Mouse (Mus musculus) ES-Bruce4 (cell line): ENCODE results near the gene Ccdc172. TPM values are rescaled to one million over a fixed set of nuclear protein-coding genes. Genes with fewer than 3 reads are reported as not detected.

ENCODE experiments used
- H3K27ac ChIP-seq: 2 replicates; pipeline ENCODE4 v1.5.1; 2012; ENCODE audit warnings: low read length, inconsistent platforms; ENCODE audit not compliant: insufficient read depth
- H3K27me3 ChIP-seq: 2 replicates; pipeline ENCODE4 v1.6.1; 2012; ENCODE audit warnings: mild to moderate bottlenecking, low read length, inconsistent platforms; ENCODE audit not compliant: control insufficient read depth, poor library complexity, insufficient read depth, severe bottlenecking
- H3K36me3 ChIP-seq: 2 replicates; pipeline ENCODE4 v1.6.1; 2012; ENCODE audit warnings: inconsistent platforms, mild to moderate bottlenecking, low read length, moderate library complexity; ENCODE audit not compliant: control insufficient read depth, poor library complexity, insufficient read depth, severe bottlenecking
- H3K4me1 ChIP-seq: one replicate; pipeline ENCODE4 v1.8.1; 2011; ENCODE audit warnings: low read length; ENCODE audit not compliant: control insufficient read depth, insufficient read depth
- H3K4me3 ChIP-seq: 2 replicates; pipeline ENCODE4 v1.5.1; 2011; ENCODE audit warnings: low read depth, mild to moderate bottlenecking, low read length
- H3K9ac ChIP-seq: 2 replicates; pipeline ENCODE4 v1.6.1; 2012; ENCODE audit warnings: low read depth, mild to moderate bottlenecking, inconsistent platforms; ENCODE audit not compliant: poor library complexity, severe bottlenecking
- H3K9me3 ChIP-seq: replicated peaks from 2 replicates; pipeline ENCODE4 v1.6.1; 2012; ENCODE audit warnings: mild to moderate bottlenecking, low read length, inconsistent platforms; ENCODE audit not compliant: control insufficient read depth, poor library complexity, insufficient read depth, severe bottlenecking
- CTCF ChIP-seq: IDR thresholded peaks from one replicate; pipeline ENCODE4 v1.8.1; 2011; ENCODE audit warnings: low read depth, low read length
- EP300 ChIP-seq: IDR thresholded peaks from 2 replicates; pipeline ENCODE4 v1.6.1; 2011; ENCODE audit warnings: low read depth, low read length; ENCODE audit not compliant: insufficient read depth
- POLR2A ChIP-seq: IDR thresholded peaks from one replicate; pipeline ENCODE4 v1.8.1; 2011; ENCODE audit warnings: low read length; ENCODE audit not compliant: insufficient read depth
- polyA plus RNA-seq: library from polyadenylated mRNA; stranded (reverse); fragments of >200 nt; gene quantifications from 2 replicates; pipeline ENCODE4 v1.2.4, GENCODE M21; 2011; ENCODE audit warnings: low read depth; ENCODE audit not compliant: missing spikeins, insufficient read depth, insufficient read length

The Ccdc172 gene
- not detected in 2 replicates for polyA plus RNA-seq

DNA sequence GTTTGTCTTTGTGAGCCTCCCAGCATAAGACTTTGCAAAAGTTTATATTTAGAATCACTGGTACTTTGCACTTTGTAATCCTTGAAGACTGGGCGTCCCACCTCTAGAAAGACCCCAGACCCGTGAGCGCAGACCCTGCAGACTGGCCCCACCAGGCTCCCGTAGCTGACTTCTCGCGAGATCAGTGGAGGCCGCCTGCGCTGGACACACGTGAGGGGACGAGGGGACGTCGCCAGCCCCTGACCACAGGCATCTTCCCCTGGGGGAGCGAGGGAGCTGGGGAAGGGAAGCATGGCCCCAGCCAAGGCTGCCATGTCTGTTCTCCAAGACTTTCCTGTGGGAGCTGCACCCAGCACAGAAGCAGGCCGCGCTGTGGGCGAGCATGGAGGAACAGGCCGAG lies at the start of gene Ccdc172:
TSS of gene Ccdc172 (plus strand) at position 176 of the 400 bp plus-strand sequence.
- no peak for TF ChIP-seq POLR2A
- no peak for TF ChIP-seq EP300
- no peak for TF ChIP-seq CTCF
- Histone ChIP-seq H3K27me3 (0 out of 2 replicates have a peak, but pooled peaks cover 2% of the 10 kb centered on the region), H3K9me3 (no peaks in the 10 kb centered on the region), H3K4me1 (no peaks in the 10 kb centered on the region), H3K4me3 (peak within 1 kb of the TSS; percentile 10; the same call in 1 of the 2 replicates), H3K9ac (no peak within 1 kb of the TSS), H3K27ac (no peak within 1 kb of the TSS), H3K36me3 (no peaks in the 10 kb centered on the region)

DNA sequence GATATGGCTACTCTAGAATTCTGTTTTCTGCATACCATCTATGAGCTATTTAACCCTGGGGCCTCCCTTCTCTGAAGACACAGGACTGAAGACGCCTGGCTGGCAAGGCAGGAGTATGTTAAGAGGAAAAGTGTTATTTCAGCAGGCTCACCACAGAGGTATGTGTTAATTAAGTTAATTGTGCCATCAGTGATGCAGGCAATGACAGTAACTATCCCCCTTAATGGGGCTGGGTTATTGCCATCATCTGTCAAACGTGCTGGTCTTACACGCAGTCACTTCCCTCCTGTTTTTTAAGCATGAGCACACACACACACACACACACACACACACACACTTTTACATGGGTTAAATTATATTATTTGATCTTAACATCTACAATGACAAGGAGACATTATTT lies 48.0 kb upstream of the Ccdc172 start:
- Histone ChIP-seq H3K27me3 (no peaks in the 10 kb centered on the region), H3K9ac (no peak overlapping the region)

GRCm38 (mm10) chr19:58468331-58468730 lies 43.5 kb upstream of the Ccdc172 start:
- Histone ChIP-seq H3K9ac (no peak overlapping the region), H3K9me3 (no peaks in the 10 kb centered on the region), H3K27ac (no peak overlapping the region), H3K27me3 (no peaks in the 10 kb centered on the region), H3K4me3 (no peak overlapping the region), H3K4me1 (no peaks in the 10 kb centered on the region), H3K36me3 (no peaks in the 10 kb centered on the region)
- TF ChIP-seq POLR2A (no peak), EP300 (no peak), CTCF (no peak)

More for the DNA sequence above, 48.0 kb upstream of the Ccdc172 start:
- no peak overlapping the region for H3K27ac ChIP-seq
- TF ChIP-seq POLR2A (no peak), EP300 (no peak)
- H3K9me3 ChIP-seq: no peaks in the 10 kb centered on the region
- H3K4me3 ChIP-seq: no peak overlapping the region
- H3K36me3 ChIP-seq: no peaks in the 10 kb centered on the region
- no peaks in the 10 kb centered on the region for H3K4me1 ChIP-seq

DNA sequence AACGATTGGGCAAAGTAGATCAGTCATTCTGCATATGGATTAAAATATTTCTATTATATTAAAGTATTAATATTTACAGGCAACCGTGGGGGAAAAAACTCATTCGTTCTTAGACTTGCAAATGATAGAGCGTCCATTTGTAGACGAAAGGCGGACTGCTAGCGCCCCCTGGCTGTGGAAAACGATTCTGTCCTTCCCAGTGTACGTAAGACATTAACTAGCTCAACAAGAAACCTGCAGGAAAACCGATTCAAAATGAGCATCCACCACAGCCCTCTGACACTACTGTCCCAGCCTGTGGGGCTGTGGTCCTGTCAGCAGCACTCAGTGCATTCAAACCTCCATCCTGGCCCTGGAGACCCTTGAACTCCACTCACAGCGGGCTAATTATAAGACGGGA lies 42.4 kb upstream of the Ccdc172 start:
- Histone ChIP-seq H3K9me3 (no peaks in the 10 kb centered on the region; the same call in 1 of the 2 replicates), H3K4me3 (no peak overlapping the region), H3K27me3 (no peaks in the 10 kb centered on the region), H3K27ac (no peak overlapping the region), H3K4me1 (no peaks in the 10 kb centered on the region), H3K36me3 (no peaks in the 10 kb centered on the region), H3K9ac (no peak overlapping the region)
- no peak for TF ChIP-seq POLR2A
- TF ChIP-seq CTCF: peak; percentile 77

DNA sequence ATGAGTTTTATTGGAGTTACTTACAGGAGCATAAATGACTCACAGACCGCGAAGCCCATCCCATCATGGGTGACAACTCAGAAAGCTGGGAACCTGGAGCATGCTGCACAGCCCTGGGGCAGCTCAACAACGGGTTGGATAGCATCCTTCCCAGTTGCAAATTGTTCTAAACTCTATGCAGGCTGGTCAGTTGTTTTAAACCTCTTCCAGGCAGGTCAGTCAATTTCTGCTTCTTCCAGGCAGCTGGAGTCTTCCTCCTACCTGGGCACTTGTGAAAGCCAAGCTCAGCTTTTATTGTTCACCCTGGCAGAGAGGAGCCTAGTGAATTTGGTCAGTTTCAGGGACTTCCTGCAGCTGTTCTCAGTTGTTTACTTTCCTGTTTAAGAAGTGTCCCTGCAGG lies 37.5 kb upstream of the Ccdc172 start:
- no peak overlapping the region for H3K27ac ChIP-seq
- H3K4me1 ChIP-seq: no peaks in the 10 kb centered on the region
- H3K4me3 ChIP-seq: no peak overlapping the region
- no peak for TF ChIP-seq CTCF
- TF ChIP-seq EP300: no peak
- TF ChIP-seq POLR2A: no peak
- H3K9me3 ChIP-seq: no peaks in the 10 kb centered on the region; the same call in 1 of the 2 replicates
- no peaks in the 10 kb centered on the region for H3K36me3 ChIP-seq
- H3K27me3 ChIP-seq: no peaks in the 10 kb centered on the region
- H3K9ac ChIP-seq: no peak overlapping the region

GRCm38 (mm10) chr19:58482373-58482977 lies 29.3 kb upstream of the Ccdc172 start:
- TF ChIP-seq CTCF (no peak), POLR2A (no peak), EP300 (no peak)
- Histone ChIP-seq H3K27me3 (no peaks in the 10 kb centered on the region), H3K4me3 (no peak overlapping the region), H3K4me1 (no peaks in the 10 kb centered on the region), H3K36me3 (no peaks in the 10 kb centered on the region), H3K9ac (no peak overlapping the region), H3K27ac (no peak overlapping the region), H3K9me3 (0 out of 2 replicates have a peak, but pooled peaks cover 5% of the 10 kb centered on the region)
